Mouse (Mus musculus) thymus, adult 2 months (tissue): ENCODE data around the gene Mapk11.

Experiments used
- CTCF ChIP-seq: fragments of 200-500 bp; IDR thresholded peaks from 2 replicates; pipeline ENCODE4 v1.5.1; 2012; ENCODE audit warnings: mild to moderate bottlenecking, control low read depth, low read length, moderate library complexity, borderline replicate concordance; ENCODE audit not compliant: control insufficient read depth, poor library complexity, insufficient read depth; ENCODE audit errors: extremely low read depth
- POLR2A ChIP-seq: fragments of 200-500 bp; IDR thresholded peaks from 2 replicates; pipeline ENCODE4 v1.6.1; 2012; ENCODE audit warnings: mild to moderate bottlenecking, low read length, control low read depth, moderate library complexity; ENCODE audit not compliant: control insufficient read depth, poor library complexity, insufficient read depth; ENCODE audit errors: extremely low read depth

GRCm38 (mm10) chr15:89127364-89127940 lies 22.0 kb downstream of the Mapk11 start:
- TF ChIP-seq CTCF = no peak
- no peak for TF ChIP-seq POLR2A
